Mouse (Mus musculus): ENCODE data around the gene Gm21293. TPM values are rescaled to one million over a fixed set of nuclear protein-coding genes. Genes with fewer than 3 reads are reported as not detected.
"Not testable (repeated sequence)": the region's sequence is repeated elsewhere in the genome, so short reads cannot be mapped to it uniquely, and the experiment has no call there.

The Gm21293 gene
- polyA plus RNA-seq (2016; fragmentation: Nextera tagmentation; extraction: Ambion mirVana) = not detected in 2 replicates

GRCm38 (mm10) chr10:104142687-104143086, at the start of gene Gm21293:
Gene Gm21293, plus strand, starts transcription at chr10:104142987.
- not testable (repeated sequence) for H3K9me3 ChIP-seq (replicated peaks); H3K36me3 ChIP-seq; H3K27ac ChIP-seq (replicated peaks); H3K27me3 ChIP-seq (ENCODE audit: low read depth, poor library complexity, severe bottlenecking); H3K4me3 ChIP-seq; H3K4me1 ChIP-seq; DNase-seq (ENCODE audit: low spot score)
- WGBS = no CpG with 5 or more reads among the region's 3 CpGs

- no peak for DNase-seq (ENCODE audit: low spot score)
- 86% methylated on average over 3 of the region's 3 CpGs for WGBS
Observed at GRCm38 (mm10) chr10:104110044-104110443, 32.7 kb upstream of the Gm21293 start.

GRCm38 (mm10) chr10:104118312-104118711, 24.5 kb upstream of the Gm21293 start:
- no peaks in the 10 kb centered on the region for H3K36me3 ChIP-seq
- H3K9me3 ChIP-seq (replicated peaks) = no peaks in the 10 kb centered on the region
- 84% methylated on average over 2 of the region's 2 CpGs for WGBS
- no peak for DNase-seq (ENCODE audit: low spot score)
- no peak overlapping the region for H3K4me3 ChIP-seq
- H3K4me1 ChIP-seq = no peaks in the 10 kb centered on the region
- no peaks in the 10 kb centered on the region for H3K27me3 ChIP-seq (ENCODE audit: low read depth, poor library complexity, severe bottlenecking)
- no peak overlapping the region for H3K27ac ChIP-seq (replicated peaks)

More at GRCm38 (mm10) chr10:104110044-104110443, 32.7 kb upstream of the Gm21293 start:
- Histone ChIP-seq H3K4me1 (no peaks in the 10 kb centered on the region), H3K4me3 (no peak overlapping the region), H3K27ac (replicated peaks) (no peak overlapping the region), H3K36me3 (no peaks in the 10 kb centered on the region), H3K27me3 (ENCODE audit: low read depth, poor library complexity, severe bottlenecking) (no peaks in the 10 kb centered on the region), H3K9me3 (replicated peaks) (no peaks in the 10 kb centered on the region)

- not testable (repeated sequence) for DNase-seq (ENCODE audit: low spot score); H3K9me3 ChIP-seq (replicated peaks); H3K27ac ChIP-seq (replicated peaks); H3K36me3 ChIP-seq; H3K4me3 ChIP-seq; H3K4me1 ChIP-seq; H3K27me3 ChIP-seq (ENCODE audit: low read depth, poor library complexity, severe bottlenecking)
- no CpG with 5 or more reads among the region's 3 CpGs for WGBS
Observed at GRCm38 (mm10) chr10:104151197-104151596, 8.4 kb downstream of the Gm21293 start, which contains the start of gene Gm6763. Gene Gm6763, plus strand, starts transcription at chr10:104151497.

GRCm38 (mm10) chr10:104159706-104160105, 16.9 kb downstream of the Gm21293 start, which contains the start of gene Gm8764:
Gene Gm8764, plus strand, starts transcription at chr10:104160006.
- H3K4me3 ChIP-seq; H3K9me3 ChIP-seq (replicated peaks); H3K4me1 ChIP-seq; DNase-seq (ENCODE audit: low spot score); H3K27ac ChIP-seq (replicated peaks); H3K27me3 ChIP-seq (ENCODE audit: low read depth, poor library complexity, severe bottlenecking); H3K36me3 ChIP-seq: not testable (repeated sequence)
- no CpG with 5 or more reads among the region's 3 CpGs for WGBS

- not testable (repeated sequence) for H3K4me1 ChIP-seq; H3K36me3 ChIP-seq; DNase-seq (ENCODE audit: low spot score); H3K9me3 ChIP-seq (replicated peaks); H3K27ac ChIP-seq (replicated peaks); H3K4me3 ChIP-seq; H3K27me3 ChIP-seq (ENCODE audit: low read depth, poor library complexity, severe bottlenecking)
- no CpG with 5 or more reads among the region's 3 CpGs for WGBS
Observed at GRCm38 (mm10) chr10:104168215-104168614, 25.4 kb downstream of the Gm21293 start, which contains the start of gene Gm21304. Gene Gm21304, plus strand, starts transcription at chr10:104168515.

GRCm38 (mm10) chr10:104176724-104177123, 33.9 kb downstream of the Gm21293 start, which contains the start of gene Gm21312:
Gene Gm21312, plus strand, starts transcription at chr10:104177024.
- H3K9me3 ChIP-seq (replicated peaks); H3K36me3 ChIP-seq; H3K27me3 ChIP-seq (ENCODE audit: low read depth, poor library complexity, severe bottlenecking); DNase-seq (ENCODE audit: low spot score); H3K4me3 ChIP-seq; H3K27ac ChIP-seq (replicated peaks); H3K4me1 ChIP-seq: not testable (repeated sequence)
- WGBS = no CpG with 5 or more reads among the region's 3 CpGs

- H3K4me3 ChIP-seq; DNase-seq (ENCODE audit: low spot score); H3K9me3 ChIP-seq (replicated peaks); H3K27me3 ChIP-seq (ENCODE audit: low read depth, poor library complexity, severe bottlenecking); H3K27ac ChIP-seq (replicated peaks); H3K36me3 ChIP-seq; H3K4me1 ChIP-seq: not testable (repeated sequence)
- no CpG with 5 or more reads among the region's 3 CpGs for WGBS
Observed at GRCm38 (mm10) chr10:104185233-104185632, 42.4 kb downstream of the Gm21293 start, which contains the start of gene Gm20765. Gene Gm20765, plus strand, starts transcription at chr10:104185533.

- not testable (repeated sequence) for H3K9me3 ChIP-seq (replicated peaks); H3K4me1 ChIP-seq; H3K36me3 ChIP-seq; H3K27me3 ChIP-seq (ENCODE audit: low read depth, poor library complexity, severe bottlenecking); DNase-seq (ENCODE audit: low spot score); H3K27ac ChIP-seq (replicated peaks); H3K4me3 ChIP-seq
- WGBS = no CpG with 5 or more reads among the region's 3 CpGs
Observed at GRCm38 (mm10) chr10:104193742-104194141, 51.0 kb downstream of the Gm21293 start, which contains the start of gene Gm4340. Gene Gm4340, plus strand, starts transcription at chr10:104194042.

Other genes starting within 250 kb of the Gm21293 start
- gene Gm6763, start 8.5 kb downstream of the Gm21293 start, polyA plus RNA-seq (2016; fragmentation: Nextera tagmentation; extraction: Ambion mirVana) = not detected in 2 replicates
- gene Gm8764, start 17.0 kb downstream of the Gm21293 start, polyA plus RNA-seq (2016; fragmentation: Nextera tagmentation; extraction: Ambion mirVana) = not detected in 2 replicates
- gene Gm21304, start 25.5 kb downstream of the Gm21293 start, polyA plus RNA-seq (2016; fragmentation: Nextera tagmentation; extraction: Ambion mirVana) = not detected in 2 replicates
- gene Gm21312, start 34.0 kb downstream of the Gm21293 start, polyA plus RNA-seq (2016; fragmentation: Nextera tagmentation; extraction: Ambion mirVana) = not detected in 2 replicates
- gene Gm20765, start 42.5 kb downstream of the Gm21293 start, polyA plus RNA-seq (2016; fragmentation: Nextera tagmentation; extraction: Ambion mirVana) = not detected in 2 replicates
- gene Gm4340, start 51.1 kb downstream of the Gm21293 start, polyA plus RNA-seq (2016; fragmentation: Nextera tagmentation; extraction: Ambion mirVana) = not detected in 2 replicates

Data from midbrain, embryonic 10.5 days (tissue).